Mouse (Mus musculus): ENCODE results near the gene Dync2li1.

The Dync2li1 gene

GRCm38 (mm10) chr17:84646477-84646876 lies 20.2 kb downstream of the Dync2li1 start:
- no peak for DNase-seq (ENCODE audit: low spot score)

GRCm38 (mm10) chr17:84647630-84648029 lies 21.3 kb downstream of the Dync2li1 start:
- no peak for DNase-seq (ENCODE audit: low spot score)

GRCm38 (mm10) chr17:84650302-84651017 lies 24.2 kb downstream of the Dync2li1 start:
- no peak for DNase-seq (ENCODE audit: low spot score)

- no peak for DNase-seq (ENCODE audit: low spot score)
Observed at GRCm38 (mm10) chr17:84653544-84653943, 27.2 kb downstream of the Dync2li1 start.

GRCm38 (mm10) chr17:84656205-84656604 lies 29.9 kb downstream of the Dync2li1 start:
- DNase-seq (ENCODE audit: low spot score) = no peak

GRCm38 (mm10) chr17:84656653-84657421 lies 30.5 kb downstream of the Dync2li1 start:
- no peak for DNase-seq (ENCODE audit: low spot score)

- DNase-seq (ENCODE audit: low spot score) = no peak
Observed at GRCm38 (mm10) chr17:84657422-84657732, 31.1 kb downstream of the Dync2li1 start.

- no peak for DNase-seq (ENCODE audit: low spot score)
Observed at GRCm38 (mm10) chr17:84657782-84658181, 31.5 kb downstream of the Dync2li1 start.

GRCm38 (mm10) chr17:84658195-84658594 lies 31.9 kb downstream of the Dync2li1 start:
- DNase-seq (ENCODE audit: low spot score) = no peak

GRCm38 (mm10) chr17:84658951-84659350 lies 32.7 kb downstream of the Dync2li1 start:
- no peak for DNase-seq (ENCODE audit: low spot score)

- DNase-seq (ENCODE audit: low spot score) = no peak
Observed at GRCm38 (mm10) chr17:84665053-84665452, 38.8 kb downstream of the Dync2li1 start.

- DNase-seq (ENCODE audit: low spot score) = no peak
Observed at GRCm38 (mm10) chr17:84665691-84666090, 39.4 kb downstream of the Dync2li1 start.

GRCm38 (mm10) chr17:84667848-84668247 lies 41.6 kb downstream of the Dync2li1 start:
- DNase-seq (ENCODE audit: low spot score) = no peak

- no peak for DNase-seq (ENCODE audit: low spot score)
Observed at GRCm38 (mm10) chr17:84672376-84673369, 46.4 kb downstream of the Dync2li1 start.

GRCm38 (mm10) chr17:84674048-84674447 lies 47.8 kb downstream of the Dync2li1 start:
- DNase-seq (ENCODE audit: low spot score) = no peak

GRCm38 (mm10) chr17:84675204-84675603 lies 48.9 kb downstream of the Dync2li1 start:
- DNase-seq (ENCODE audit: low spot score) = no peak

GRCm38 (mm10) chr17:84675951-84676366 lies 49.7 kb downstream of the Dync2li1 start, which contains the start of gene Abcg8:
Gene Abcg8 (plus strand): TSS chr17:84676302.
- DNase-seq (ENCODE audit: low spot score) = no peak

- DNase-seq (ENCODE audit: low spot score) = no peak
Observed at GRCm38 (mm10) chr17:84677595-84677994, 51.3 kb downstream of the Dync2li1 start.

GRCm38 (mm10) chr17:84681670-84682069 lies 55.4 kb downstream of the Dync2li1 start:
- no peak for DNase-seq (ENCODE audit: low spot score)

- DNase-seq (ENCODE audit: low spot score) = no peak
Observed at GRCm38 (mm10) chr17:84682734-84683717, 56.7 kb downstream of the Dync2li1 start, which contains the start of gene Abcg5. Gene Abcg5 (minus strand): TSS chr17:84683011.

GRCm38 (mm10) chr17:84684284-84684683 lies 58.0 kb downstream of the Dync2li1 start:
- no peak for DNase-seq (ENCODE audit: low spot score)

Data from spleen, adult 12 weeks (tissue).